Mouse (Mus musculus) lung, postnatal 25 days (tissue): Measurements from ENCODE around the gene Leng9.
"Not testable (repeated sequence)": the region's sequence is repeated elsewhere in the genome, so short reads cannot be mapped to it uniquely, and the experiment has no call there.

Source experiments
- DNase-seq: peaks from one replicate; pipeline ENCODE4 v3.0.0; 2022; ENCODE audit warnings: low spot score

Leng9 gene

GRCm38 (mm10) chr7:4150059-4150541 lies at the start of gene Leng9:
TSS of gene Leng9 (minus strand) at chr7:4150374.
- peak; percentile 61 for DNase-seq

GRCm38 (mm10) chr7:4178438-4178837 lies 28.3 kb upstream of the Leng9 start:
- DNase-seq: no peak

- no peak for DNase-seq
Measured at GRCm38 (mm10) chr7:4170193-4170938, 20.2 kb upstream of the Leng9 start.

- no peak for DNase-seq
Measured at GRCm38 (mm10) chr7:4167098-4167497, 16.9 kb upstream of the Leng9 start.

GRCm38 (mm10) chr7:4165286-4165685 lies 15.1 kb upstream of the Leng9 start:
- no peak for DNase-seq

GRCm38 (mm10) chr7:4164090-4164910 lies 14.1 kb upstream of the Leng9 start, which contains the start of gene Cdc42ep5:
TSS of gene Cdc42ep5 (minus strand) at chr7:4164860.
- DNase-seq: peak; percentile 41

GRCm38 (mm10) chr7:4163571-4164072 lies 13.4 kb upstream of the Leng9 start:
- no peak for DNase-seq

- not testable (repeated sequence) for DNase-seq
Measured at GRCm38 (mm10) chr7:4161596-4161995, 11.4 kb upstream of the Leng9 start.

GRCm38 (mm10) chr7:4154976-4155375 lies 4.8 kb upstream of the Leng9 start:
- DNase-seq: no peak

- DNase-seq: no peak
Measured at GRCm38 (mm10) chr7:4154356-4154755, 4.2 kb upstream of the Leng9 start.

- DNase-seq: no peak
Measured at GRCm38 (mm10) chr7:4151241-4151640, 1.1 kb upstream of the Leng9 start.

GRCm38 (mm10) chr7:4150811-4151221 lies 642 bp upstream of the Leng9 start:
- peak; percentile 53 for DNase-seq

- peak; percentile 84 for DNase-seq
Measured at GRCm38 (mm10) chr7:4149209-4150054, 742 bp downstream of the Leng9 start.

- DNase-seq: peak; percentile 32
Measured at GRCm38 (mm10) chr7:4148341-4149208, 1.6 kb downstream of the Leng9 start.

GRCm38 (mm10) chr7:4147836-4148235 lies 2.3 kb downstream of the Leng9 start:
- DNase-seq: no peak

GRCm38 (mm10) chr7:4147371-4147770 lies 2.8 kb downstream of the Leng9 start:
- no peak for DNase-seq

GRCm38 (mm10) chr7:4146241-4147180 lies 3.7 kb downstream of the Leng9 start:
- no peak for DNase-seq

GRCm38 (mm10) chr7:4145552-4146190 lies 4.5 kb downstream of the Leng9 start:
- DNase-seq: peak; percentile 63
